Mouse (Mus musculus) lung, embryonic 15.5 days (tissue): ENCODE measurements at regions not wholly inside any gene's neighbourhood (a gene's known extent, or its start where the extent isn't known, plus 50 kb on each side); places are given as distances from the start of the nearest gene placed in this dataset.

Experiments
- ATAC-seq: fragments of 200-750 bp; cut with Nextera tagmentation; 2 replicates; pipeline ENCODE4 v1.8.0; 2017; ENCODE audit warnings: moderate number of reproducible peaks, borderline replicate concordance; ENCODE audit not compliant: low FRiP score, low TSS enrichment; ENCODE audit errors: extremely low read depth
- H3K27ac ChIP-seq: fragments of 300-500 bp; sonication (generic); 2 replicates; pipeline ENCODE4 v1.5.1; 2015; ENCODE audit warnings: moderate library complexity, mild to moderate bottlenecking, inconsistent platforms
- H3K27me3 ChIP-seq: fragments of 300-500 bp; sonication (generic); 2 replicates; pipeline ENCODE4 v1.6.1; 2015; ENCODE audit warnings: inconsistent platforms
- H3K36me3 ChIP-seq: fragments of 300-500 bp; sonication (generic); 2 replicates; pipeline ENCODE4 v1.6.1; 2015; ENCODE audit warnings: inconsistent platforms
- H3K4me1 ChIP-seq: fragments of 300-500 bp; sonication (generic); 2 replicates; pipeline ENCODE4 v1.6.1; 2015; ENCODE audit warnings: inconsistent platforms
- H3K4me2 ChIP-seq: fragments of 300-500 bp; sonication (generic); 2 replicates; pipeline ENCODE4 v1.6.1; 2015; ENCODE audit warnings: inconsistent platforms, mild to moderate bottlenecking, moderate library complexity
- H3K4me3 ChIP-seq: fragments of 300-500 bp; sonication (generic); 2 replicates; pipeline ENCODE4 v1.5.1; 2015; ENCODE audit warnings: mild to moderate bottlenecking, inconsistent platforms
- H3K9ac ChIP-seq: fragments of 300-500 bp; sonication (generic); 2 replicates; pipeline ENCODE4 v1.6.1; 2015; ENCODE audit warnings: inconsistent platforms
- H3K9me3 ChIP-seq: fragments of 300-500 bp; sonication (generic); 2 replicates; pipeline ENCODE4 v1.6.1; 2016; ENCODE audit warnings: inconsistent platforms
- WGBS: fragments of 180-500 bp; shearing (Covaris S2); methylation state at CpG from one replicate; pipeline ENCODE4 v1.1.7; 2015; 5-methylcytosine and 5-hydroxymethylcytosine counted together

GRCm38 (mm10) chr8:126538136-126538535 is 55.6 kb downstream of the Irf2bp2 start:
- no peak overlapping the region for H3K9ac ChIP-seq
- peaks cover 40% of the 10 kb centered on the region for H3K4me1 ChIP-seq

GRCm38 (mm10) chr8:126536928-126537618 is 56.7 kb downstream of the Irf2bp2 start:
- ATAC-seq = peak; percentile 63; the same call in 1 of the 2 replicates
- H3K4me2 ChIP-seq = peak overlapping the region; percentile 37

More at GRCm38 (mm10) chr8:126538136-126538535, 55.6 kb downstream of the Irf2bp2 start:
- Histone ChIP-seq H3K9me3 (no peaks in the 10 kb centered on the region), H3K27ac (0 out of 2 replicates have a peak overlapping the region, but pooled peaks have one; percentile 38), H3K27me3 (no peaks in the 10 kb centered on the region), H3K36me3 (no peaks in the 10 kb centered on the region), H3K4me2 (no peak overlapping the region), H3K4me3 (no peak overlapping the region)
- 33% methylated on average over 3 of the region's 3 CpGs for WGBS
- no peak for ATAC-seq

GRCm38 (mm10) chr8:126536132-126536927 is 57.5 kb downstream of the Irf2bp2 start:
- Histone ChIP-seq H3K36me3 (no peaks in the 10 kb centered on the region), H3K27ac (peak overlapping the region; percentile 84), H3K4me3 (no peak overlapping the region), H3K4me1 (peaks cover 46% of the 10 kb centered on the region), H3K9me3 (no peaks in the 10 kb centered on the region), H3K27me3 (no peaks in the 10 kb centered on the region), H3K9ac (no peak overlapping the region), H3K4me2 (no peak overlapping the region)
- ATAC-seq = no peak; the same call in 1 of the 2 replicates
- 32% methylated on average over 11 of the region's 11 CpGs for WGBS

More at GRCm38 (mm10) chr8:126536928-126537618, 56.7 kb downstream of the Irf2bp2 start:
- H3K4me1 ChIP-seq = peaks cover 45% of the 10 kb centered on the region
- no peaks in the 10 kb centered on the region for H3K36me3 ChIP-seq
- no peak overlapping the region for H3K9ac ChIP-seq
- H3K27me3 ChIP-seq = no peaks in the 10 kb centered on the region
- no peak overlapping the region for H3K4me3 ChIP-seq
- WGBS = 7% methylated on average over 6 of the region's 6 CpGs
- no peaks in the 10 kb centered on the region for H3K9me3 ChIP-seq
- H3K27ac ChIP-seq = peak overlapping the region; percentile 84

GRCm38 (mm10) chr8:126532284-126532974 is 57.6 kb upstream of the Tarbp1 start:
- H3K9me3 ChIP-seq = no peaks in the 10 kb centered on the region

GRCm38 (mm10) chr8:126531459-126531858 is 56.6 kb upstream of the Tarbp1 start:
- no peaks in the 10 kb centered on the region for H3K36me3 ChIP-seq
- no peak overlapping the region for H3K27ac ChIP-seq
- no peaks in the 10 kb centered on the region for H3K9me3 ChIP-seq
- H3K4me1 ChIP-seq = peaks cover 33% of the 10 kb centered on the region
- no peak overlapping the region for H3K4me3 ChIP-seq
- H3K27me3 ChIP-seq = no peaks in the 10 kb centered on the region
- H3K9ac ChIP-seq = no peak overlapping the region
- H3K4me2 ChIP-seq = no peak overlapping the region
- no peak for ATAC-seq
- WGBS = 62% methylated on average over 7 of the region's 7 CpGs

More at GRCm38 (mm10) chr8:126532284-126532974, 57.6 kb upstream of the Tarbp1 start:
- 39% methylated on average over 7 of the region's 7 CpGs for WGBS
- Histone ChIP-seq H3K4me1 (peaks cover 33% of the 10 kb centered on the region), H3K9ac (no peak overlapping the region), H3K27me3 (no peaks in the 10 kb centered on the region), H3K27ac (no peak overlapping the region), H3K36me3 (no peaks in the 10 kb centered on the region), H3K4me2 (no peak overlapping the region), H3K4me3 (no peak overlapping the region)
- ATAC-seq = no peak

GRCm38 (mm10) chr8:126529409-126529808 is 54.5 kb upstream of the Tarbp1 start:
- no peaks in the 10 kb centered on the region for H3K9me3 ChIP-seq
- no peak for ATAC-seq
- H3K27me3 ChIP-seq = no peaks in the 10 kb centered on the region
- H3K4me1 ChIP-seq = peaks cover 47% of the 10 kb centered on the region
- H3K4me3 ChIP-seq = no peak overlapping the region
- H3K27ac ChIP-seq = no peak overlapping the region
- 51% methylated on average over 3 of the region's 3 CpGs for WGBS
- no peak overlapping the region for H3K9ac ChIP-seq
- no peak overlapping the region for H3K4me2 ChIP-seq
- no peaks in the 10 kb centered on the region for H3K36me3 ChIP-seq

- Histone ChIP-seq H3K4me3 (no peak overlapping the region), H3K4me2 (no peak overlapping the region), H3K9ac (no peak overlapping the region), H3K27me3 (no peaks in the 10 kb centered on the region), H3K36me3 (no peaks in the 10 kb centered on the region), H3K4me1 (peaks cover 49% of the 10 kb centered on the region), H3K9me3 (no peaks in the 10 kb centered on the region), H3K27ac (0 out of 2 replicates have a peak overlapping the region, but pooled peaks have one; percentile 96)
- ATAC-seq = no peak
- 62% methylated on average over 9 of the region's 9 CpGs for WGBS
These were observed 53.7 kb upstream of the Tarbp1 start for GRCm38 (mm10) chr8:126528434-126529080.

- H3K9ac ChIP-seq = no peak overlapping the region
- no peak overlapping the region for H3K4me3 ChIP-seq
- H3K4me2 ChIP-seq = peak overlapping the region; percentile 3; the same call in 1 of the 2 replicates
- no peaks in the 10 kb centered on the region for H3K27me3 ChIP-seq
- 15% methylated on average over 14 of the region's 14 CpGs for WGBS
- H3K27ac ChIP-seq = peak overlapping the region; percentile 96
- no peaks in the 10 kb centered on the region for H3K9me3 ChIP-seq
- H3K4me1 ChIP-seq = peaks cover 55% of the 10 kb centered on the region
- ATAC-seq = peak; percentile 78
- H3K36me3 ChIP-seq = no peaks in the 10 kb centered on the region
These were observed 52.2 kb upstream of the Tarbp1 start for GRCm38 (mm10) chr8:126526864-126527571.

GRCm38 (mm10) chr8:126525575-126525974 is 50.7 kb upstream of the Tarbp1 start:
- Histone ChIP-seq H3K27ac (peak overlapping the region; percentile 96), H3K4me1 (peaks cover 54% of the 10 kb centered on the region)
- ATAC-seq = peak; percentile 2; the same call in 1 of the 2 replicates

More at GRCm38 (mm10) chr8:126525575-126525974, 50.7 kb upstream of the Tarbp1 start:
- no peaks in the 10 kb centered on the region for H3K27me3 ChIP-seq
- no peaks in the 10 kb centered on the region for H3K9me3 ChIP-seq
- H3K36me3 ChIP-seq = no peaks in the 10 kb centered on the region
- WGBS = 74% methylated on average over 1 of the region's 1 CpGs
- H3K9ac ChIP-seq = no peak overlapping the region
- H3K4me2 ChIP-seq = no peak overlapping the region
- H3K4me3 ChIP-seq = no peak overlapping the region
